Mouse (Mus musculus) urinary bladder, postnatal 25 days (tissue): Measurements from ENCODE around the gene Ipo11.
A peak's percentile ranks its signal among the peaks of the same experiment; 100 is the strongest.
"Not testable (repeated sequence)": the region's sequence is repeated elsewhere in the genome, so short reads cannot be mapped to it uniquely, and the experiment has no call there.

Experiments
- DNase-seq: peaks from one replicate; pipeline ENCODE4 v3.0.0; 2022; ENCODE audit warnings: low spot score

The Ipo11 gene

GRCm38 (mm10) chr13:106936256-106937137, at the start of gene Ipo11:
TSS of gene Ipo11 (minus strand) at chr13:106936958.
- peak; percentile 86 for DNase-seq

GRCm38 (mm10) chr13:106961496-106961895, 24.7 kb upstream of the Ipo11 start:
- no peak for DNase-seq

- DNase-seq, result no peak
These were observed 23.8 kb upstream of the Ipo11 start for GRCm38 (mm10) chr13:106960557-106960956.

DNA sequence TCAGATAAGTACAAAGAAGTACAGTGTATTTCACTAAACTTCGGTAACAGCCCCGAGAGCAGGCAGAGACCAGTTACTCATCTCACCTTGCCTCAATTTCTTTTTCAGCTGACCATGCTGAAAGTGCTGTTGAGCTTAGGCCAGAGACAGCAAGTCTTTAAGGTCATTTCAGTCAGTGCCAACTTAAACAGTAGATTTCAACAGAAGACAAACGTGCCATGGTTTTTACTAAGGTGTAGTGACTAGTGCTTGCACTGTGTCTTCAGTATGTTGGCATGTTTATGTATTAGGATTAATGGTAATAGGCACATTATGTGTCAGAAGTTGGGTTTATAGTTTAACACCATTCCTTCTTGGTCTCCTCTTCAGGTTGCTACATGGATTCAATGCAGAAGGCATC, 21.5 kb upstream of the Ipo11 start:
- DNase-seq, result no peak

- DNase-seq, result no peak
These were observed 20.8 kb upstream of the Ipo11 start for GRCm38 (mm10) chr13:106957554-106957953.

DNA sequence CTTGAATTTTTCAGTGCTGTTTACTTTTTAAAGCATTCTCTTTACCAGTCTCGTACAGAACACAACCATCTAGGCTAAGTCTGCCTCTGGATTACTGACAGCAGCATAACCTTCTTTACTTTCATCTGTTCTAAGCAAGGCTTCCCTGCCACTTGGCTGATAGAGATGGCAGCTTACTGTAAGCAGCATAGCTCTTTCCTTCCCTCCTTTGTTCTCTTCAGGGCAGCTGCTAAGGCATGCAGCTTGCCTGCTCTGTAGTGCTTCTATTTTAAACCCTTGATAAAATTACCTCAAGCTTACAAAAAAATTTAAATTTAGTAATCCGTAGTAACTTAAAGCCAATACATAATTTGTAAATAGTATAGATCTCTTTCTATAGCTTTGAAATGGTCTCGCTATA, 18.1 kb upstream of the Ipo11 start:
- DNase-seq, result no peak

- no peak for DNase-seq
These were observed 10.8 kb upstream of the Ipo11 start for GRCm38 (mm10) chr13:106947583-106947982.

GRCm38 (mm10) chr13:106946594-106947540, 10.1 kb upstream of the Ipo11 start, which contains the start of gene Dimt1:
TSS of gene Dimt1 (plus strand) at chr13:106947127.
- DNase-seq, result peak; percentile 87

- no peak for DNase-seq
These were observed 8.8 kb upstream of the Ipo11 start for GRCm38 (mm10) chr13:106945518-106945917.

GRCm38 (mm10) chr13:106942721-106943120, 6.0 kb upstream of the Ipo11 start:
- no peak for DNase-seq

DNA sequence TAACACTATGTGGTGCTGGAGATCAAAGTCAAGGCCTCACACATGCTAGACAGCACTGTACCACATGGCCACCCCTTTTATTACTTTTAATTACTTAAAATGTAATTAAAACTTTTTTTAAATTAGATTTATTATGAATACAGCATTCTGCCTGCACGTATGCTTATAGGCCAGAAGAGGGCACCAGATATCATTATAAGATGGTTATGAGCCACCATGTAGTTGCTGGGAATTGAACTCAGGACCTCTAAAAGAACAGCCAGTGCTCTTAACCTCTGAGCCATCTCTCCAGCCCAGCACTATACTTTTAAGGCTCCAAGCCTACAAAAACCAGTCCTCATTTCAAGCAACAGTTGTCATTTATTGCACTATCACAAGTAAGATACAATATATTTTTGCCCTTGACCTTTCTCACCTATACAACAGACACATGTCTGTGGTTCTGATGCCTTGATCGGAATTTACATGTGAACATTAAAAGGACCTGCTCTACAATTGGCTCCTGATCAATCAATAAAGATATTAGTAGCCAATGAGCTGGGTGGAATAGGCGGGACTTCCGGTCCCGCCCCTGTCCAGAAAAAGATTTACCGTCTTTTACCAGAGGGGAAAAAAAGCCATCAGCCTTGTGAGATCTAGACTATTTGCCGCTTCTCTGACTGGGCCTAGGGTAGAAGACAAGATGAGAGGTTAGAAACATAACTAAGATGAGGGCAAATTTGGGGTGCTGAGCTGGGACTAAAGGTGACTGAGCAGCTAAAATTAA, 4.6 kb upstream of the Ipo11 start:
- no peak for DNase-seq

- no peak for DNase-seq
These were observed 347 bp upstream of the Ipo11 start for GRCm38 (mm10) chr13:106937138-106937472.

DNA sequence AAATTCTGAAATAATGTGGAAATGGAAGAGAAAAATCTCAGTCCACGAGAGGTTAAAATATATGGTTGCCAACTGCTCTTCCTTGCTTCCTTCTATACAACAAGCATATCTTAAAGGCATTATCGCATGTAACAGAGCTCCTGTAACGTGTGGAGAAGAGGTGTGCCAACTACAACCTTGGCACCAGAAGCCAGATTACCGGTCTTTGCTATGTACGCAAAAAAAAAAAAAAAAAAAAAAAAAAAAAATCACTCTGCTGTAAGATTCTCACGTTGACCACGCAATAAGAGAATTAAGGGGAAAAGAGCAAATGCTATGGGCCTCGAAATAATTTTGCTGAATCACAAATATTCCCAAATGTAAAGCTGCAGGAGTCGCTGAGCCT, 895 bp downstream of the Ipo11 start:
- no peak for DNase-seq

GRCm38 (mm10) chr13:106929201-106929600, 7.6 kb downstream of the Ipo11 start:
- no peak for DNase-seq

GRCm38 (mm10) chr13:106928296-106928695, 8.5 kb downstream of the Ipo11 start:
- no peak for DNase-seq

- not testable (repeated sequence) for DNase-seq
These were observed 10.8 kb downstream of the Ipo11 start for GRCm38 (mm10) chr13:106925921-106926320.

DNA sequence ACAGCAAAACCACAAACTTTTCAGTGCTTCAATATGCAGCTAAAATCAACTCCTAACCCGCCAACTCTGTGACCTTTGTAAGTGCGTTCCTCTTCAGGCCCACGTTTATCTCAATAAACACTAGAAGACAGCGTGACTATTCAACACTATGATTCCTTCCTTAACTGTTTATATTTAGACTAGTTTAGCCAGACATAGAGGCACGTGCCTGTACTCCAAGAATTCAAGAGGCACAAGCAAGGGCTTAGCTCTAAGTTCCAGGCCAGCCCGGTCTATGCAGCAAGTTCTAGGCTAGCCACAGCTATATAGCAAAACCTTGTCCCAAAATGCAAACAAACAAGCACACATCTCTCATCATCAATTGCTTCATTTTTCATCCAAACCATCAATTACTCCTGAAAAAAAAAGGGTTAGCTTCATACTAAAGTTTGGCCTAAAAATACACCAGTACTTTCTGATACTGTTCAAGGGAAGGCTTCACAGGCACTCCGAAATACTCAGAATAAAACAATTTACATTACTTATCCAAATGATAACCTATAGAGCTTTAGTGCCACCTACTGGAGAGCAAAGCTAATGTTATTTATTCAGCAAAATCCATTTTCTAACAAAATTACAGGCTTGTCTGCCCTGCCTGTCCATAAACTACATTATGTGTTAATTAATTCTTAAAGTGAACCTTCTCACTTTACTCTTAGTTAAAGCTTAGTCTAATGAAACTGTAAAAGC, 18.3 kb downstream of the Ipo11 start:
- no peak for DNase-seq

DNA sequence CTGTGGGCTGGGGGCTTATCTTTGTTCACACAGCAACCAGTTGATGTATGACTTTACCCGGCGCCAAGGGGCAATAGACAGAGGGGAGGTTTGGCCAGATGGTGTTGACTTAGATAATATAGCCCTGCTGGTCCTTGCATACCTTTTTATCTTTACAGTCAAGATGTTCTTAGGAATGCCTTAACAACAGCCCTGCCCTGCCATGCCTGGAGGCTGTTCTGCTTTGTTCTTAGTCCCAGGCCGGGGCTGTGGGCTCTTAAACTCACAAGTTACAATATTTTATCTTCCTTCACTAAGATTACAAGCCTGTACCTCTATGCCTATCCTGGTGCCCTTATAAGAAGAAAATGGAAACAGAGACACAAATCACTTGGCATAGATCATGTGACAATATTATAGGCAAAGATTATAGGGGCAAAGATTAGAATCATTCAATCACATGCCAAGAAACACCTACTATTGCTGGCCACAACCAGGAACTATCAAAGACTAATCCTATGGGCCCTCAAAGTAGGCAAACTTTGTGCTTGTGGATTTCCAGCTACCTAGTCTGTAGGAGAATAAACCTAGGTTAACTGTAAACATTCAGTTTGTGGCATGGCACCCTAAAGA, 23.5 kb downstream of the Ipo11 start:
- DNase-seq, result no peak

DNA sequence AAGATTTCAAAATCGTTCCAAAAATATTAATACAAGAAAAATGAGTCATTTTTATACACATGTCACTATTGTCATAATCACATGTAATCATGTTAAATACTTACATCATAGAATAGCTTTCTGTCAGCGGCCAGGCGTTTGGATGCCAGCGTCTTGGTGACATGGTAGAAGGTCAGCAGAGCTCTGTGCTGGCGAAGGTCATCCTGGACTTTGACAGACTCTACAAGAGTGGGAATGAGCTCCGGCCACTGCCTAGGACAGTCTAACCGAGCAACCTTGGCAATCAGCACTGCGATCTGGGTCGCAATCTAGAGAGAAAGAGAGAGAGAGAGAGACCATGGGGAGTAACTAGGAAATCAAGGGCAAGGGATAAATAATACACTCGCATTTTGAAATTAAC, 26.7 kb downstream of the Ipo11 start:
- no peak for DNase-seq

GRCm38 (mm10) chr13:106907273-106907672, 29.5 kb downstream of the Ipo11 start:
- no peak for DNase-seq

DNA sequence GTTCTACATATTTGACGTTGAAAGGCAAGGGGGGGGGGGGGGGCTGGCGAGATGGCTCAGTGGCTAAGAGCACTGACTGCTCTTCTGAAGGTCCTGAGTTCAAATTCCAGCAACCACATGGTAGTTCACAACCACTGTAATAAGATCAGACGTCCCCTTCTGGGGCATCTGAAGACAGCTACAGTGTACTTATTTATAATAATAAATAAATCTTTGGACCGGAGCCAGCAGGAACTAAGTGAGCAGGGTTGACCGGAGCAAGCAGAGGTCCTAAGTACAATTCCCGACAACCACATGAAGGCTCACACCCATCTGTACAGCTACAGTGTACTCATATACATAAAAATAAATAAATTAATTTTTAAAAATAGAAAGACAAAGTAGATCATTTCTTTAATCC, 31.6 kb downstream of the Ipo11 start:
- not testable (repeated sequence) for DNase-seq
